Mouse (Mus musculus): ENCODE measurements around the gene Cstb. TPM values are rescaled to one million over a fixed set of nuclear protein-coding genes. Genes with fewer than 3 reads are reported as not detected.
A peak's percentile ranks its signal among the peaks of the same experiment; 100 is the strongest.

Gene Cstb
- total and polyA plus RNA-seq, 3 experiments = 21.4 to 25.1 (median 23.0) TPM

DNA sequence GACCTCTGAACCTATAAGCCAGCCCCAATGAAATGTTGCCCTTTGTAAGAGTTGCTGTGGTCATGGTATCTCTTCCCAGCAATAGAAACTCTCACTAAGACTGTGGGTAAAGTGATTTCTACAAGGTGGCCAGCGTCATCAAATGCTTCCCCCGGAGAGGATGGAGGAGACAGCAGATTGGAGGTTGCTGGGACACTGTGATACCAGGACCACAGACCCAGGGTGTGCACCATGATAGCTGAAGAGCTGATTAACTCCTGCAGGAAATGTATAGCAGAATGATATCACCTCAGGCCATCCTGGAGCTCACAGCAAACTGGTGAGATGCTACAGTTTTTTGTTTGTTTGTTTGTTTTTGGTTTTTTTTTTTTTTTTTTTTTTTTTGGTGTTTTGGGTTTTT, 4.3 kb downstream of the Cstb start:
- no peak overlapping the region for H3K4me3 ChIP-seq
- no peaks in the 10 kb centered on the region for H3K27me3 ChIP-seq (ENCODE audit: control insufficient read depth, insufficient read depth, low read length)
- H3K27ac ChIP-seq = no peak overlapping the region
- intact Hi-C loops (cut with DNase I) = loop anchor here (10.0 kb wide), 1 partner anchor 145 kb away; the partner anchor contains the start of gene Ilvbl
- H3K79me2 ChIP-seq (replicated peaks; ENCODE audit: control insufficient read depth, insufficient read depth, low read length) = no peaks in the 10 kb centered on the region
- H3K9ac ChIP-seq (ENCODE audit: low read depth, low read length) = no peak overlapping the region
- no peak for TF ChIP-seq POLR2A (IDR thresholded peaks at IDR 0.05; ENCODE audit: insufficient read depth, low read depth, low read length)
- no peak for TF ChIP-seq CTCF (IDR thresholded peaks at IDR 0.05)
- no peak for TF ChIP-seq EP300 (IDR thresholded peaks at IDR 0.05; ENCODE audit: insufficient read depth, low read depth, low read length)
- peaks cover 2% of the 10 kb centered on the region; the same call in 1 of the 2 replicates for H3K4me1 ChIP-seq (ENCODE audit: control insufficient read depth, insufficient read depth, low read length)
- DNase-seq = no peak
- no peaks in the 10 kb centered on the region for H3K36me3 ChIP-seq (ENCODE audit: control insufficient read depth, insufficient read depth, low read length)
- 89% methylated on average over 2 of the region's 2 CpGs for WGBS

DNA sequence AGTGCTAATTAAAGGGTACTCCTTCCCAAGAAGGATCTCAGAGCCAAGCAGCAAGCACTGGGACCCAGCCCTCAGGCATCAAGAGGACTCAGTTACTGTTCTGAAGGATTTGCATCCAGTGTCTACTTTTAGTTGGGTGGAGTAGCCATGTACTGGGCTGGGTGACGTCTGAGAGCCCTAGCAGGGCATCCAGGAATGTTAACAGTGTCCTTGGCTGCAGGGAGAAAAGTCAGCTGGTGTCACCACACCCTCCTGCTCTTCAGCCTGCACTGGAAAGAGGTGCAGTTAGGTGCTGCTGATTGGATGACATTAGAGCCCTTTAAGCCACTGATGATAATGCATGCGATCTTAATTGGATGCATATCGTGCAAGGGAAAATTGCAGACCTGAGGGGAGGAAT, 7.4 kb downstream of the Cstb start:
- Histone ChIP-seq H3K9ac (ENCODE audit: low read depth, low read length) (no peak overlapping the region), H3K36me3 (ENCODE audit: control insufficient read depth, insufficient read depth, low read length) (no peaks in the 10 kb centered on the region), H3K27me3 (ENCODE audit: control insufficient read depth, insufficient read depth, low read length) (no peaks in the 10 kb centered on the region), H3K4me3 (no peak overlapping the region), H3K27ac (no peak overlapping the region), H3K4me1 (ENCODE audit: control insufficient read depth, insufficient read depth, low read length) (no peaks in the 10 kb centered on the region), H3K79me2 (replicated peaks; ENCODE audit: control insufficient read depth, insufficient read depth, low read length) (no peaks in the 10 kb centered on the region)
- intact Hi-C loops (cut with DNase I) = no loop called here
- 61% methylated on average over 3 of the region's 3 CpGs for WGBS
- TF ChIP-seq EP300 (IDR thresholded peaks at IDR 0.05; ENCODE audit: insufficient read depth, low read depth, low read length) (no peak), POLR2A (IDR thresholded peaks at IDR 0.05; ENCODE audit: insufficient read depth, low read depth, low read length) (no peak), CTCF (IDR thresholded peaks at IDR 0.05) (no peak)
- DNase-seq = no peak

DNA sequence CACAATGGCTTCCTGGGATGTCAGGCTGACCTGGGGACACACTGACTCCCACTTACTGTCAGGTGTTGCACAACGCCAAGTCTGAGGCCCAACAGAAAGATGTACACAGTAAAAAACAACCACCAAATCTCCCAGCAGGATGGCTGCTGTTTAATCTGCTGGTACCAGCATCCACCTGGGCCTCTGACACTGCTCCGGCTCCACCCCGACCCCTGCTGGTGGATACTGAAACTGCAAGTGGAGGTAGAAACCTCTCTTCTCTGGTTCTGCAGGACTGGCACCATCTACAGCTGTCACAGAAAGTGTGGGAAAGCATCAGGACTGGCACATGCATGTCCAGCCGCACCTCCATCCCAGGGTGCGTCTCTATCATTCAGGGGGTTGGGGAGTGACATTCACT, 12.6 kb downstream of the Cstb start:
- Histone ChIP-seq H3K27ac (no peak overlapping the region), H3K9ac (ENCODE audit: low read depth, low read length) (no peak overlapping the region), H3K4me3 (no peak overlapping the region), H3K36me3 (ENCODE audit: control insufficient read depth, insufficient read depth, low read length) (no peaks in the 10 kb centered on the region), H3K79me2 (replicated peaks; ENCODE audit: control insufficient read depth, insufficient read depth, low read length) (no peaks in the 10 kb centered on the region), H3K4me1 (ENCODE audit: control insufficient read depth, insufficient read depth, low read length) (no peaks in the 10 kb centered on the region; the same call in 1 of the 2 replicates), H3K27me3 (ENCODE audit: control insufficient read depth, insufficient read depth, low read length) (no peaks in the 10 kb centered on the region)
- DNase-seq = peak; percentile 59 to 83
- WGBS = 17% methylated on average over 5 of the region's 5 CpGs
- intact Hi-C loops (cut with DNase I) = no loop called here
- TF ChIP-seq CTCF (IDR thresholded peaks at IDR 0.05) = no peak; the same call in 1 of the 2 replicates
- no peak for TF ChIP-seq EP300 (IDR thresholded peaks at IDR 0.05; ENCODE audit: insufficient read depth, low read depth, low read length)
- no peak for TF ChIP-seq POLR2A (IDR thresholded peaks at IDR 0.05; ENCODE audit: insufficient read depth, low read depth, low read length)

DNA sequence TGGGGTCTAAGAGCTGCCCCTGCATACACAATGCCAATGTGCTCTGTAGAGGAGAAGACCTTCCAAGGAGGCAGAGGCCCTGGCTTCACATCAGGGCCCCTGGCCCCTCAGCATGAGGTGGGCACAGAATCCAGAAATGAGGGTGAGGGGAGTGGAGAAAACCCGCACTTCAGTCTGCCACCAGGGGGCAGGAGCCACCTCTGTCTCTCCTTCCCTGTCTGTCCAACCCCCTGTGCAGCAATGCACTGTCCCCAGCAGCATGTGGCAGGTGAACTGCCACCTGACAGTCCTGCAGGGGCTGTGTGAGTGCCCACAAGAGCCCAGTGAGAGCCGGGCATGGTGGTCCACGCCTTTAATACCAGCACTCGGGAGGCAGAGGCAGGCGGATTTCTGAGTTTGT, 14.1 kb downstream of the Cstb start:
- H3K27ac ChIP-seq = no peak overlapping the region
- H3K27me3 ChIP-seq (ENCODE audit: control insufficient read depth, insufficient read depth, low read length) = no peaks in the 10 kb centered on the region
- H3K9ac ChIP-seq (ENCODE audit: low read depth, low read length) = no peak overlapping the region
- WGBS = 64% methylated on average over 5 of the region's 5 CpGs
- H3K4me3 ChIP-seq = no peak overlapping the region
- TF ChIP-seq CTCF (IDR thresholded peaks at IDR 0.05) (peak; percentile 53), EP300 (IDR thresholded peaks at IDR 0.05; ENCODE audit: insufficient read depth, low read depth, low read length) (no peak), POLR2A (IDR thresholded peaks at IDR 0.05; ENCODE audit: insufficient read depth, low read depth, low read length) (no peak)
- H3K4me1 ChIP-seq (ENCODE audit: control insufficient read depth, insufficient read depth, low read length) = no peaks in the 10 kb centered on the region; the same call in 1 of the 2 replicates
- no peaks in the 10 kb centered on the region for H3K36me3 ChIP-seq (ENCODE audit: control insufficient read depth, insufficient read depth, low read length)
- intact Hi-C loops (cut with DNase I) = no loop called here
- no peaks in the 10 kb centered on the region for H3K79me2 ChIP-seq (replicated peaks; ENCODE audit: control insufficient read depth, insufficient read depth, low read length)
- peak in 1 of 2 experiments; percentile 18 for DNase-seq

DNA sequence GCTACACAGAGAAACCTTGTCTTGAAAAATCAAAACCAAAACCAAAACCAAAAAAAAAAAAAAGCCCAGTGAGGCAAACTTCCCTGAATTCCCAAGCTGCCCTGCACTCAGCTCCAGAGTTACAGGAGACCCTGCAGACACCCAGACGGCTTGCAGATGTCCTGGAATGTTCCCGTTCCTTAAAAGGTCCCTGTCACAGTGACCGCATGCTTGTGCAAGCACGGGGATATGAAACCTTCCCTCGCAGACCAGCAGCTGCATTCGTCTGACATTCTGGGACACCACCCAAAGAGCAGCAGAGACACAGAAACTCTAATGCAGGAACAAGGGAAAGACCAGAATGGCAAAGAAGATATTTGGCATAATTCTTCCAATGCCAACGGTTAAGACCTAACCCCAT, 14.5 kb downstream of the Cstb start:
- intact Hi-C loops (cut with DNase I) = loop anchor here (2.0 kb wide), 1 partner anchor 47 kb away; no protein-coding TSS in a partner anchor
- TF ChIP-seq EP300 (IDR thresholded peaks at IDR 0.05; ENCODE audit: insufficient read depth, low read depth, low read length) (0 out of 2 replicates have a peak, but pooled peaks have one; percentile 9), POLR2A (IDR thresholded peaks at IDR 0.05; ENCODE audit: insufficient read depth, low read depth, low read length) (no peak)
- Histone ChIP-seq H3K4me1 (ENCODE audit: control insufficient read depth, insufficient read depth, low read length) (no peaks in the 10 kb centered on the region; the same call in 1 of the 2 replicates), H3K4me3 (no peak overlapping the region), H3K27me3 (ENCODE audit: control insufficient read depth, insufficient read depth, low read length) (no peaks in the 10 kb centered on the region), H3K9ac (ENCODE audit: low read depth, low read length) (no peak overlapping the region), H3K27ac (no peak overlapping the region), H3K36me3 (ENCODE audit: control insufficient read depth, insufficient read depth, low read length) (no peaks in the 10 kb centered on the region), H3K79me2 (replicated peaks; ENCODE audit: control insufficient read depth, insufficient read depth, low read length) (no peaks in the 10 kb centered on the region)
- peak in 1 of 2 experiments; percentile 44 for DNase-seq
- 74% methylated on average over 7 of the region's 7 CpGs for WGBS

DNA sequence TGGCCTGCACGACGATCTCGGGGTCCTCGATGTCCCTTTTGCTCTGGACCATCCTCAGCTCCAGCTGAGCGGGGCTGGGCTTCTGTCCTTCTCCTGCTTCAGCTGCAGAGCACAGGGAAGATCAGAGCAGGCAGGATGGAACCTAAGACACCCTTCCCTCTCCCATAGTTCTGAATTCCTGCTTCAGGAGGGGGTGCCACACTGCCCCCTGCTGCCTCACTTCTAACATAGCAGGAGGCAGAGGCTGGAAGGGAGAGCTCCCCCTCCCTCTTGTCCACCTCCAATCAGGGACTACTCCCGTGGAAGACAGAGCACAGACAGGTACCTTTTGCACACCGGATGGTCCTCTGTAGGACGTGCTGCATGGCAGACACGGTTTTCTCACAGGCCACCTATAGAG, 15.3 kb downstream of the Cstb start:
- no peak overlapping the region for H3K4me3 ChIP-seq
- no peak overlapping the region for H3K9ac ChIP-seq (ENCODE audit: low read depth, low read length)
- no peaks in the 10 kb centered on the region for H3K36me3 ChIP-seq (ENCODE audit: control insufficient read depth, insufficient read depth, low read length)
- intact Hi-C loops (cut with DNase I) = loop anchor here (2.0 kb wide), 1 partner anchor 46 kb away; no protein-coding TSS in a partner anchor
- no peak overlapping the region for H3K27ac ChIP-seq
- DNase-seq = no peak
- 70% methylated on average over 9 of the region's 9 CpGs for WGBS
- no peaks in the 10 kb centered on the region for H3K27me3 ChIP-seq (ENCODE audit: control insufficient read depth, insufficient read depth, low read length)
- no peaks in the 10 kb centered on the region; the same call in 1 of the 2 replicates for H3K4me1 ChIP-seq (ENCODE audit: control insufficient read depth, insufficient read depth, low read length)
- no peaks in the 10 kb centered on the region for H3K79me2 ChIP-seq (replicated peaks; ENCODE audit: control insufficient read depth, insufficient read depth, low read length)
- TF ChIP-seq POLR2A (IDR thresholded peaks at IDR 0.05; ENCODE audit: insufficient read depth, low read depth, low read length) = no peak
- peak; percentile 79 for TF ChIP-seq CTCF (IDR thresholded peaks at IDR 0.05)

All from heart, adult 2 months (tissue).